Mouse (Mus musculus): ENCODE measurements around the gene Tmem184c.

GRCm38 (mm10) chr8:77574229-77574628, 36.3 kb downstream of the Tmem184c start:
- TF ChIP-seq CTCF (IDR thresholded peaks at IDR 0.05; ENCODE audit: low read depth) (peak; percentile 49), EP300 (IDR thresholded peaks at IDR 0.05; ENCODE audit: low read depth) (no peak)
